Mouse (Mus musculus) embryonic facial prominence, embryonic 14.5 days (tissue): ENCODE results near the gene Ablim2. TPM values are rescaled to one million over a fixed set of nuclear protein-coding genes. Genes with fewer than 3 reads are reported as not detected.

Source experiments
- ATAC-seq: fragments of 200-750 bp; cut with Nextera tagmentation; 2 replicates; pipeline ENCODE4 v1.8.0; 2017; ENCODE audit warnings: low read depth, moderate number of reproducible peaks, moderate TSS enrichment
- DNase-seq: peaks from one replicate; pipeline ENCODE4 v3.0.0-alpha.2; 2015; ENCODE audit warnings: low spot score
- H3K27ac ChIP-seq: fragments of 300-500 bp; sonication (generic); replicated peaks from 2 replicates; pipeline ENCODE4 v1.5.1; 2014; ENCODE audit warnings: low read depth, mild to moderate bottlenecking, low read length, moderate library complexity
- H3K27me3 ChIP-seq: fragments of 300-500 bp; sonication (generic); replicated peaks from 2 replicates; pipeline ENCODE4 v1.6.1; 2014; ENCODE audit warnings: low read length; ENCODE audit not compliant: control insufficient read depth, insufficient read depth
- H3K36me3 ChIP-seq: fragments of 300-500 bp; sonication (generic); 2 replicates; pipeline ENCODE4 v1.6.1; 2014; ENCODE audit warnings: low read length, mixed read lengths; ENCODE audit not compliant: control insufficient read depth, insufficient read depth
- H3K4me1 ChIP-seq: fragments of 300-500 bp; sonication (generic); 2 replicates; pipeline ENCODE4 v1.6.1; 2014; ENCODE audit warnings: antibody characterized with exemption, low read length; ENCODE audit not compliant: control insufficient read depth, insufficient read depth
- H3K4me2 ChIP-seq: fragments of 300-500 bp; sonication (generic); 2 replicates; pipeline ENCODE4 v1.6.1; 2014; ENCODE audit warnings: low read depth, mild to moderate bottlenecking, low read length, moderate library complexity, mixed read lengths
- H3K4me3 ChIP-seq: fragments of 300-500 bp; sonication (generic); 2 replicates; pipeline ENCODE4 v1.5.1; 2014; ENCODE audit warnings: low read depth, mild to moderate bottlenecking, low read length
- H3K9ac ChIP-seq: fragments of 300-500 bp; sonication (generic); 2 replicates; pipeline ENCODE4 v1.6.1; 2014; ENCODE audit warnings: low read depth, mild to moderate bottlenecking, low read length, moderate library complexity, mixed read lengths
- H3K9me3 ChIP-seq: fragments of 300-500 bp; sonication (generic); 2 replicates; pipeline ENCODE4 v1.6.1; 2016; ENCODE audit warnings: low read length; ENCODE audit not compliant: control insufficient read depth
- WGBS: fragments of 180-500 bp; shearing (Covaris S2); extraction: QIAGEN DNeasy Blood & Tissue Kit; methylation state at CpG from one replicate; pipeline ENCODE4 v1.1.7; 2014; 5-methylcytosine and 5-hydroxymethylcytosine counted together
- polyA plus RNA-seq: library from polyadenylated mRNA; unstranded; fragments of >200 nt; fragmentation: Nextera tagmentation; extraction: Ambion mirVana; gene quantifications from 2 replicates; pipeline ENCODE4 v1.2.1, GENCODE M21; 2014

Gene Ablim2
- polyA plus RNA-seq = 3.4 and 5.4 TPM in 2 replicates

DNA sequence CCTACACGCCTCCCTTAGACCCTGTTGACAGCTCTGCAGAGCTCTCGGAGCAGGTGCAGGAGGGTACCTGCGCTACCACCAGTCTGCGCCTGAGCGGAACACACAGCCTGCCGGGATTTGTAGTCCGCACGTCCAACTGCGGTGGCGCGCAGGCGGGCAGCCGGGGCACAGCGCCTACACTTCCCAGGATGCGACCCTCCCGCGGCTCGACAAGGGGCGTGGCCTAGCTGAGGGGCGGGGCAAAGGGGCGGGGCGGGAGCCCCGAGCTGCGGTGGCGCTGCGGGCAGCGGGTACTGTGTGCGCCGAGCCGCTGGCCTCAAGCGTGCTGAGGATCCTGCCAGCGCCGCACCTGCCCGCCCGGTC is at the start of gene Ablim2:
Gene Ablim2 (plus strand): TSS at position 242 of the 363 bp plus-strand sequence.
- H3K9me3 ChIP-seq = no peaks in the 10 kb centered on the region
- no peaks in the 10 kb centered on the region for H3K36me3 ChIP-seq
- H3K9ac ChIP-seq = peak within 1 kb of the TSS; percentile 48
- peak within 1 kb of the TSS; percentile 100 for H3K4me2 ChIP-seq
- peaks cover 42% of the 10 kb centered on the region for H3K27me3 ChIP-seq
- WGBS = 0% methylated on average over 32 of the region's 35 CpGs
- ATAC-seq (peak; percentile 99), DNase-seq (peak; percentile 96)
- H3K4me1 ChIP-seq = peaks cover 6% of the 10 kb centered on the region; the same call in 1 of the 2 replicates
- H3K27ac ChIP-seq = no peak within 1 kb of the TSS
- H3K4me3 ChIP-seq = peak within 1 kb of the TSS; percentile 58

DNA sequence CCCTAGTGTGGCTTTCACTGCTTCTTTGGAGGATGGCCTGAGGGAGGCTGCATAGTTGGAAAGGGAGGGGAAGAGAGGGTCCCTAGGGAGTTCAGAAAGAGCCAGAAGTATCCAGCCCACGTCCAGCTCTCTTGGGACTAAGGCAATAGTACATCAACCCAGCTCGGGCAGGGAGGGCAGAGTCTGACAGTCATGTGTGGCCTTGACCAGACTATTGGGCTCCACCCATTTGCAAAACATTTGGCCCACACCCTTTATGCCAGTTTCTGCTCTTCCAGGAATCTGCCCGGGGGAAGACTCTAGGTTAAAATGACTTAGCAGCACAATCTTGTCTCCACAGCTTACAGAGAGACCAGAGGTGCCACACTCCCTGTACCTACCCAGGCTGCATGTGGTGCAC is 47.2 kb upstream of the Ablim2 start:
- ATAC-seq = no peak
- no peak overlapping the region for H3K4me2 ChIP-seq
- no peak overlapping the region for H3K27ac ChIP-seq
- no peak overlapping the region for H3K4me3 ChIP-seq
- H3K9ac ChIP-seq = no peak overlapping the region
- no peaks in the 10 kb centered on the region for H3K9me3 ChIP-seq
- H3K27me3 ChIP-seq = no peaks in the 10 kb centered on the region
- no peak for DNase-seq
- no peaks in the 10 kb centered on the region for H3K4me1 ChIP-seq
- no peaks in the 10 kb centered on the region for H3K36me3 ChIP-seq
- 54% methylated on average over 3 of the region's 3 CpGs for WGBS

DNA sequence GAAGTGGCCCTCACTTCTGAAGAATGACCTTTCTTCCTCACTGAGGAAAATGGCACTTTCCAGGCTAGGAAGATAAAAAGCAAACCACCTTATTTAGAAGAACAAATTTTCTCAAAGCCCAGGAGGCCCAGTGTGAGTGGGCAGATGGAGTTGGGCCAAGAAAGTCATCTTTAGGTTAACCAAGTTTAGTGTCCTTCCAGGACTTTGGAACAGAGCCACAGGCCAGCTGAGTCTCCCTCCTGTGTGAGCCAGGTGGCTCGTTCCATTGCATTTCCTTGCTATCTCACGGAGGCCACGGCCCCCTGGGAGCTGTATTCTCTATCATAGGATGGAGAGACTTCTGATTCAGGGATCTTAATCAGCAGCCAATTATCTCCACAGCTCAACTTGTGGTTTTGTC is 46.7 kb upstream of the Ablim2 start:
- H3K9ac ChIP-seq = no peak overlapping the region
- H3K4me1 ChIP-seq = no peaks in the 10 kb centered on the region
- no peaks in the 10 kb centered on the region for H3K9me3 ChIP-seq
- no peak overlapping the region for H3K4me2 ChIP-seq
- no peak overlapping the region for H3K27ac ChIP-seq
- no peaks in the 10 kb centered on the region for H3K36me3 ChIP-seq
- ATAC-seq = no peak
- H3K27me3 ChIP-seq = no peaks in the 10 kb centered on the region
- WGBS = 48% methylated on average over 3 of the region's 3 CpGs
- H3K4me3 ChIP-seq = no peak overlapping the region
- DNase-seq = no peak

DNA sequence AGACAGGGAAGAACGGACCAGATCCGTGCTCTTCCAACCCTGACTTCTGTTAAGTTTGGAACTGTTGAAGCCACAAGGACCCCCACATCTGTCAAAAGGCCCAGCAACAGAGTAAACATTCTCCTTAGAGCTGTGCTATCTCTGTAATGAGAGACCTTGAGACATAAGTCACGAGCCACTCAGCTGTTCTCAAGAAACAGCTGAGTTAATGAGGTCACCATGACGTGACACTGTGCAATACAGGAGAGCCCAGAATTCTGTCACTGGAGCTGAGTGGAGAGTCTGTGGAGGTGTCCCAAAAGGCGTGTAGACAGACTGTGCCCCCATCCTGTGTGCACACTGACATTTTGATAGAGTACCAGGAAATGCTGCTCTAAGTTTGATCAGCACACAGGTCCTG is 45.2 kb upstream of the Ablim2 start:
- DNase-seq = no peak
- H3K36me3 ChIP-seq = no peaks in the 10 kb centered on the region
- 65% methylated on average over 5 of the region's 5 CpGs for whole genome bisulfite sequencing

DNA sequence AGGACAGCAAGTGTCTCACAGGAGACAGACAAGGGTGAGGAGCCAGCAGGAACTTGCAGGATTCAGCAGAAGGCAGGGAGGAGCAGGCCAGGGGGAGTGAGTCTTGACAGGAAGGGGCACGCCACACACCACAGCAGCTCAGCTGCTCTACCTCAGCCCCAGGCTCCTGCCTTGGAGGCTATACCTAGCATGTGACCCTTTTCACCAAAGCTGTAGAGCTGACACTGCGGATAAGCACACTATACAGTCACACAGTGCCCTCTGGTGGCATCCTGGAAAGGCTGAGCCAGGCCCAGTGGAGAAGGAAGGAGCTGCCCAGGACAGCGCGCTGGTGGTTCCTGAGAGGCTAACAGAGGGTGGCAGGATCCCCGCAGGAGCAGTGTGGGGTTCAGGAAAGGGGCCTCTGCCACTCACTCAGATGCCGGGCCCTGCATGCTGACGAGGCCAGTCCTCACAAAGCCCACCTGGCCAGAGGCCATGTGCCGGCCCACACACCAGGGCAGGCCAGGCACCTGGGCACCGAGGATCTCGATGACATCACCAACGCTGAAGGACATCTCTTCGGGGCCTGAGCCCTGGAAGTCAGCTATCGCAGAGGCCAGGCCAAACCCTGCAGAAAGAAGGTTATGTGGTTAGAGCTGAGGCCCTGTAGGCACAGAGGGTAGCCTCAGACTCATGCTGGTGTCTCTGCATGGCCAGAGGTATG is 43.9 kb upstream of the Ablim2 start:
- H3K4me2 ChIP-seq = no peak overlapping the region
- H3K9me3 ChIP-seq = no peaks in the 10 kb centered on the region
- no peak overlapping the region for H3K9ac ChIP-seq
- H3K4me1 ChIP-seq = no peaks in the 10 kb centered on the region
- H3K27me3 ChIP-seq = no peaks in the 10 kb centered on the region
- H3K27ac ChIP-seq = no peak overlapping the region
- WGBS = 47% methylated on average over 11 of the region's 13 CpGs
- ATAC-seq (peak; percentile 94), DNase-seq (peak; percentile 91)
- no peaks in the 10 kb centered on the region for H3K36me3 ChIP-seq
- no peak overlapping the region for H3K4me3 ChIP-seq

More for the DNA sequence above, 45.2 kb upstream of the Ablim2 start:
- no peak overlapping the region for H3K27ac ChIP-seq
- ATAC-seq = no peak
- no peaks in the 10 kb centered on the region for H3K4me1 ChIP-seq
- H3K4me3 ChIP-seq = no peak overlapping the region
- H3K27me3 ChIP-seq = no peaks in the 10 kb centered on the region
- H3K9ac ChIP-seq = no peak overlapping the region
- H3K9me3 ChIP-seq = no peaks in the 10 kb centered on the region
- H3K4me2 ChIP-seq = no peak overlapping the region

DNA sequence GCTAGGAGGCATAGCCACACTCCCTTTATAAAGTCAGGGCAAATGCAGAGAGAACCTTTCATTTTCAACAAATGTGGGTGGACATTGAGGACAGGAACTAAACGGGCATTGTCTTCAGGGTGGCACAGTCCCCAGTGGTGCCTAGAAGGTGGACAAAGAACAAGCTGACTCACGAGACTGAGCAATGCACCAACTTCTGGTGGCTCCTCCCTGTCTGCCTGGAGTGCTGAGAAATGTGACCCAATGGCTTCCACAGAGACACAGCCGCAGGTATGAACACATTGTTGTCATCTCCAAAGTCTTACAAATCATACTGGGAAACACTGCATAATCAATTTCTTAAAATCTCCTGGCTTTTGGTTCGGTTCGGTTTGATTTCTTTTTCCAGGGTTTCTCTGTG is 40.2 kb upstream of the Ablim2 start:
- WGBS = 80% methylated on average over 5 of the region's 5 CpGs

DNA sequence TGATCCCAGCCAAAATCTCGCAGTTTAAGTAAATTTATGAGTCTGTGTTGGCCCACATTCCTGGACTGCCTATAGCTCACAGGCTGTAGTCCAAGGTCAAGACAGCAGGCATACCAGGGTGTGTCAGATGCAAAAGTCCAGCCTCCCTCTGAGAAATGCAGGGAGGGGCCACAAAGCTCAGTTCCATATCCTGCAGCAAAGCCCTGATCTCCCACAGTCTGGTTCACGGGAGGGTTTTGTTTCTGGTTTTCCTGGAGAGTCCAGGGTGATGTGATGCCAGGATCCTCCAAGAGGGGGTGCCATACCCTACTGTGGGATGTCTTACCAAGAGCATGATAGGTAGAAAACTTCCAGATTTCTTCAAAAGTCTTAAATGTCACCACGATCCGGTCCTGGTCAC is 39.7 kb upstream of the Ablim2 start:
- ATAC-seq = no peak
- Histone ChIP-seq H3K27ac (no peak overlapping the region), H3K4me3 (no peak overlapping the region), H3K4me1 (no peaks in the 10 kb centered on the region), H3K27me3 (no peaks in the 10 kb centered on the region), H3K4me2 (no peak overlapping the region), H3K9ac (no peak overlapping the region), H3K9me3 (no peaks in the 10 kb centered on the region), H3K36me3 (no peaks in the 10 kb centered on the region)
- DNase-seq = no peak
- 42% methylated on average over 4 of the region's 4 CpGs for WGBS

More for the DNA sequence above, 40.2 kb upstream of the Ablim2 start:
- H3K27ac ChIP-seq = no peak overlapping the region
- H3K27me3 ChIP-seq = no peaks in the 10 kb centered on the region
- no peaks in the 10 kb centered on the region for H3K36me3 ChIP-seq
- H3K4me3 ChIP-seq = no peak overlapping the region
- ATAC-seq (no peak), DNase-seq (no peak)
- no peaks in the 10 kb centered on the region for H3K9me3 ChIP-seq
- no peak overlapping the region for H3K9ac ChIP-seq
- H3K4me2 ChIP-seq = no peak overlapping the region
- H3K4me1 ChIP-seq = no peaks in the 10 kb centered on the region

DNA sequence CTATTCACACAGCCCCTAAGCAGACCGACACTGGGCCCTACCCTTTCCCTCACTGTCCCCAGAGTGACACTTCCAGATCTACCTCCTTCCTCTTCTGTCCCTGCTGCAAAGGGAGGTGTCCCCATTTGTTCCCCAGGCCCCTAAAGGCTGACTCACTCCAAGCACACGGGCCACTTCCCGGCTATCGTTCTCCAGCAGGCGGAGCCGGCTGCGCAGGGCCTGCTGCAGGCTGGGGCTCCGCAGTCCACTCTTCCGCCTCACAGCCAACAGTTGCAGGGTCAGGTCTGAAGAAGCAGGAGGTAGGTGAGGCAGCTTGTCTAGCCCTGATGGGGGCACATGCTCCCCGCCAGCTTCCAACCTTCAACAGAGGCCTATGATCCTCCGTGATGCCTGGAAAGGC is 38.9 kb upstream of the Ablim2 start:
- 71% methylated on average over 11 of the region's 11 CpGs for WGBS
- ATAC-seq (no peak), DNase-seq (no peak)
- Histone ChIP-seq H3K9ac (no peak overlapping the region), H3K27me3 (no peaks in the 10 kb centered on the region), H3K27ac (no peak overlapping the region), H3K4me3 (no peak overlapping the region), H3K4me1 (no peaks in the 10 kb centered on the region), H3K4me2 (no peak overlapping the region), H3K36me3 (no peaks in the 10 kb centered on the region), H3K9me3 (no peaks in the 10 kb centered on the region)

DNA sequence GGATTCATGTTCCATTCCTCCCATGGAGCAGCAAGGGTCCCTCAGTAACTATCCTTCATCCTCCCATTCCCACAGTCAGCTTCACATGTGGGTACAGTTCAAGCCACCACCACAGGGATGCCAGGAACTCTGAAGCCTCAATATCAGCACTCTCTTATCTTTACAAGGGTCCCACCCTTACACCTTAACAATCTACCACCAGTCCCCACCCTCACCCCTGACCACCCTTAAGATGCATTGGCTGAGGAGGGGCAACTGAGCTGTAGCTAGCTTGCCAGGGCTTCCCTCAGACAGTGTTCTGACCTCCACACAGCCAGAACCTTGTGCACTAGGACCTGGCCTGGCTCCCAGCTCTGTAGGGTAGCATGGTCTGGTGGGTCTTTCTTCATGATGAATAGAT is 38.3 kb upstream of the Ablim2 start:
- no peak for DNase-seq
- Histone ChIP-seq H3K4me1 (no peaks in the 10 kb centered on the region), H3K4me2 (no peak overlapping the region), H3K9me3 (no peaks in the 10 kb centered on the region), H3K27ac (no peak overlapping the region), H3K9ac (no peak overlapping the region), H3K27me3 (no peaks in the 10 kb centered on the region), H3K4me3 (no peak overlapping the region), H3K36me3 (no peaks in the 10 kb centered on the region)
- no peak for ATAC-seq
